Mouse (Mus musculus) heart, adult 2 months (tissue): ENCODE results near the gene H2al1c.

Experiments used
- CTCF ChIP-seq: fragments of 200-600 bp; IDR thresholded peaks from 2 replicates; pipeline ENCODE4 v1.8.1; 2022; ENCODE audit warnings: antibody characterized with exemption, mild to moderate bottlenecking, moderate library complexity
- EP300 ChIP-seq: fragments of 200-500 bp; IDR thresholded peaks from 2 replicates; pipeline ENCODE4 v1.6.1; 2011; ENCODE audit warnings: low read depth, low read length, control low read depth; ENCODE audit not compliant: insufficient read depth
- POLR2A ChIP-seq: fragments of 200-500 bp; IDR thresholded peaks from 2 replicates; pipeline ENCODE4 v1.6.1; 2011; ENCODE audit warnings: mild to moderate bottlenecking, low read depth, low read length, control low read depth; ENCODE audit not compliant: insufficient read depth

DNA sequence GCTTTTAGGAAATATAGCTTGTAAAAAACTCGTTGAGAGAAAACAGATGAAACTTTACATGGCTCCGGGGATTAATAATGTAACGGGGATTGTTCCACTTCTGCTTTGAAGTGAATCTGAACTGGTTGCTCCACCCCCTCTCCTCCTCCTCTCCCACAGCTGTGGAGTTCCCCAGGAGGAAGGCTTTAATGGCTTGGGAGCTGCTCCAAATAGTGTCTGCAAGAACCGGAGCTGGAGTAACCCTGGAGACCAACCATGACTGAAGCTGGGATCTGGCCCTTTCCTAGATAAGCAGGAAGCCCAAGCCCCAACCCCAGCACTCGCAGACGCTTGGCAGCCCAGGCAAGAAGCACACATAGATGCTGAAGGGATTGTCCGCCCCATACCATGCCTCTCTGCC, 37.7 kb upstream of the H2al1c start:
- TF ChIP-seq POLR2A: no peak
- no peak for TF ChIP-seq CTCF
- TF ChIP-seq EP300: no peak
